Mouse (Mus musculus) testis, postnatal 14 days (tissue): ENCODE data around the gene Fam214a.

ENCODE experiments used
- DNase-seq: peaks from one replicate; pipeline ENCODE4 v3.0.0; 2021; ENCODE audit warnings: low spot score

Gene Fam214a

GRCm38 (mm10) chr9:75032408-75032807 is 79.7 kb downstream of the Fam214a start:
- no peak for DNase-seq

- no peak for DNase-seq
Measured at GRCm38 (mm10) chr9:75033141-75033540, 80.5 kb downstream of the Fam214a start.

GRCm38 (mm10) chr9:75034691-75035090 is 82.0 kb downstream of the Fam214a start:
- DNase-seq: no peak

GRCm38 (mm10) chr9:75035944-75036343 is 83.3 kb downstream of the Fam214a start:
- DNase-seq: no peak

- DNase-seq: peak; percentile 91
Measured at GRCm38 (mm10) chr9:75037451-75038356, 85.0 kb downstream of the Fam214a start, which contains the start of gene Arpp19. Gene Arpp19 (plus strand): TSS chr9:75037614.

- no peak for DNase-seq
Measured at GRCm38 (mm10) chr9:75038357-75038688, 85.6 kb downstream of the Fam214a start.

- no peak for DNase-seq
Measured at GRCm38 (mm10) chr9:75040566-75040965, 87.9 kb downstream of the Fam214a start.

GRCm38 (mm10) chr9:75041840-75042525 is 89.3 kb downstream of the Fam214a start:
- no peak for DNase-seq

- DNase-seq: no peak
Measured at GRCm38 (mm10) chr9:75043191-75043590, 90.5 kb downstream of the Fam214a start.

- DNase-seq: no peak
Measured at GRCm38 (mm10) chr9:75047079-75047478, 94.4 kb downstream of the Fam214a start.

- no peak for DNase-seq
Measured at GRCm38 (mm10) chr9:75049100-75049499, 96.4 kb downstream of the Fam214a start.

GRCm38 (mm10) chr9:75050003-75050402 is 97.3 kb downstream of the Fam214a start:
- DNase-seq: no peak

GRCm38 (mm10) chr9:75051841-75052240 is 99.2 kb downstream of the Fam214a start:
- DNase-seq: no peak

GRCm38 (mm10) chr9:75055046-75055445 is 102.4 kb downstream of the Fam214a start:
- no peak for DNase-seq

- no peak for DNase-seq
Measured at GRCm38 (mm10) chr9:75064678-75065331, 112.1 kb downstream of the Fam214a start.

- DNase-seq: no peak
Measured at GRCm38 (mm10) chr9:75070457-75071028, 117.9 kb downstream of the Fam214a start, which contains the start of gene Myo5a. Gene Myo5a (plus strand): TSS chr9:75071015.

- DNase-seq: peak; percentile 83
Measured at GRCm38 (mm10) chr9:75071029-75071705, 118.5 kb downstream of the Fam214a start.

- no peak for DNase-seq
Measured at GRCm38 (mm10) chr9:75071706-75072192, 119.1 kb downstream of the Fam214a start.

GRCm38 (mm10) chr9:75072361-75072760 is 119.7 kb downstream of the Fam214a start:
- DNase-seq: no peak

- no peak for DNase-seq
Measured at GRCm38 (mm10) chr9:75077191-75077590, 124.5 kb downstream of the Fam214a start.
